Mouse (Mus musculus) stomach, embryonic 16.5 days (tissue): Measurements from ENCODE around the gene Tnrc6c. TPM values are rescaled to one million over a fixed set of nuclear protein-coding genes. Genes with fewer than 3 reads are reported as not detected.

ENCODE experiments used
- ATAC-seq: fragments of 200-750 bp; cut with Nextera tagmentation; 2 replicates; pipeline ENCODE4 v1.8.0; 2017; ENCODE audit warnings: moderate number of reproducible peaks, moderate TSS enrichment; ENCODE audit not compliant: insufficient read depth, low FRiP score
- H3K27ac ChIP-seq: fragments of 300-500 bp; sonication (generic); 2 replicates; pipeline ENCODE4 v1.5.1; 2014; ENCODE audit warnings: low read length
- H3K27me3 ChIP-seq: fragments of 300-500 bp; sonication (generic); 2 replicates; pipeline ENCODE4 v1.6.1; 2014; ENCODE audit warnings: low read length, control low read depth, mixed read lengths; ENCODE audit not compliant: control insufficient read depth, insufficient read depth
- H3K36me3 ChIP-seq: fragments of 300-500 bp; sonication (generic); 2 replicates; pipeline ENCODE4 v1.6.1; 2014; ENCODE audit warnings: low read length; ENCODE audit not compliant: control insufficient read depth, insufficient read depth
- H3K4me1 ChIP-seq: fragments of 300-500 bp; sonication (generic); 2 replicates; pipeline ENCODE4 v1.6.1; 2014; ENCODE audit warnings: low read length, control low read depth, mixed read lengths; ENCODE audit not compliant: control insufficient read depth, insufficient read depth
- H3K4me2 ChIP-seq: fragments of 300-500 bp; sonication (generic); 2 replicates; pipeline ENCODE4 v1.6.1; 2014; ENCODE audit warnings: low read depth, low read length, mixed read lengths
- H3K4me3 ChIP-seq: fragments of 300-500 bp; sonication (generic); replicated peaks from 2 replicates; pipeline ENCODE4 v1.5.1; 2014; ENCODE audit warnings: mild to moderate bottlenecking, low read length
- H3K9ac ChIP-seq: fragments of 300-500 bp; sonication (generic); 2 replicates; pipeline ENCODE4 v1.6.1; 2014; ENCODE audit warnings: low read length
- H3K9me3 ChIP-seq: fragments of 300-500 bp; sonication (generic); replicated peaks from 2 replicates; pipeline ENCODE4 v1.6.1; 2016; ENCODE audit warnings: low read length, control low read depth; ENCODE audit not compliant: control insufficient read depth
- whole genome bisulfite sequencing: fragments of 180-500 bp; shearing (Covaris S2); extraction: QIAGEN DNeasy Blood & Tissue Kit; methylation state at CpG from one replicate; pipeline ENCODE4 v1.1.7; 2014; 5-methylcytosine and 5-hydroxymethylcytosine counted together
- polyA plus RNA-seq: library from polyadenylated mRNA; unstranded; fragments of >200 nt; fragmentation: Nextera tagmentation; extraction: Ambion mirVana; gene quantifications from 2 replicates; pipeline ENCODE4 v1.2.1, GENCODE M21; 2015

Gene Tnrc6c
- polyA plus RNA-seq, 1 experiment from 2014 or later: 10.2 TPM

GRCm38 (mm10) chr11:117736037-117736689, 82.1 kb downstream of the Tnrc6c start:
- Histone ChIP-seq H3K4me2 (no peak overlapping the region), H3K27ac (no peak overlapping the region), H3K4me1 (no peaks in the 10 kb centered on the region), H3K27me3 (no peaks in the 10 kb centered on the region), H3K4me3 (no peak overlapping the region), H3K9me3 (no peaks in the 10 kb centered on the region), H3K9ac (no peak overlapping the region), H3K36me3 (peaks cover 20% of the 10 kb centered on the region; the same call in 1 of the 2 replicates)
- peak; percentile 85 for ATAC-seq
- 54% methylated on average over 5 of the region's 5 CpGs for WGBS

- Histone ChIP-seq H3K36me3 (peaks cover 24% of the 10 kb centered on the region), H3K9me3 (no peaks in the 10 kb centered on the region), H3K27me3 (no peaks in the 10 kb centered on the region), H3K4me3 (no peak overlapping the region), H3K9ac (no peak overlapping the region), H3K4me1 (no peaks in the 10 kb centered on the region), H3K4me2 (no peak overlapping the region), H3K27ac (no peak overlapping the region)
- ATAC-seq: no peak
- WGBS: 84% methylated on average over 5 of the region's 5 CpGs
Measured at GRCm38 (mm10) chr11:117738123-117738522, 84.0 kb downstream of the Tnrc6c start.

GRCm38 (mm10) chr11:117741128-117741527, 87.0 kb downstream of the Tnrc6c start:
- Histone ChIP-seq H3K4me3 (no peak overlapping the region), H3K27ac (no peak overlapping the region), H3K9ac (no peak overlapping the region), H3K4me2 (no peak overlapping the region), H3K4me1 (no peaks in the 10 kb centered on the region), H3K9me3 (no peaks in the 10 kb centered on the region), H3K27me3 (no peaks in the 10 kb centered on the region), H3K36me3 (peaks cover 28% of the 10 kb centered on the region)
- no peak for ATAC-seq
- 86% methylated on average over 6 of the region's 6 CpGs for WGBS

DNA sequence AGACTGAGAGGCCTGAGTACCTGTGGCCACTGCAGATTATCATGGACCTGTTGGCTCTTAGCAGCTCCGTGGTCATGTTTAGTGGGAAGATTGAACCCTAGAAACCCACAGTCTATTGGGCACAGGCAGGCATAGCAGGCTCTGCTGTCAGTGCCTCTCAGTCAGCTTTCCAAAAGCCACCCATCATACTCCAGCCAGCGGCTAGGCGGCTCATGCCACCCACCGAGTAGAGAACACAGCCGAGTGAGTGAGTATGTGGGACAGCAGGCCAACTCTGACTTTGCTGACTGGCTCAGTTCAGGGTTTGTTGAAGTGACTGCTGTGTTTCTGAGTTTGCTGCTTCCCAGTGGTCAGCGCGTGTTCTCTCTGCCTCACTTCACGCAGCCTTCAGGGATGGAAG, 88.2 kb downstream of the Tnrc6c start:
- H3K4me3 ChIP-seq: no peak overlapping the region
- H3K36me3 ChIP-seq: peaks cover 32% of the 10 kb centered on the region
- H3K27me3 ChIP-seq: no peaks in the 10 kb centered on the region
- no peak for ATAC-seq
- no peak overlapping the region for H3K9ac ChIP-seq
- H3K9me3 ChIP-seq: no peaks in the 10 kb centered on the region
- H3K4me1 ChIP-seq: no peaks in the 10 kb centered on the region
- WGBS: 88% methylated on average over 8 of the region's 8 CpGs
- no peak overlapping the region for H3K27ac ChIP-seq
- no peak overlapping the region for H3K4me2 ChIP-seq

GRCm38 (mm10) chr11:117742715-117743114, 88.6 kb downstream of the Tnrc6c start:
- no peak overlapping the region for H3K4me3 ChIP-seq
- no peaks in the 10 kb centered on the region for H3K4me1 ChIP-seq
- no peak overlapping the region for H3K9ac ChIP-seq
- no peak overlapping the region for H3K27ac ChIP-seq
- H3K36me3 ChIP-seq: peaks cover 35% of the 10 kb centered on the region
- H3K27me3 ChIP-seq: no peaks in the 10 kb centered on the region
- no peak overlapping the region for H3K4me2 ChIP-seq
- WGBS: 79% methylated on average over 8 of the region's 8 CpGs
- ATAC-seq: no peak
- H3K9me3 ChIP-seq: no peaks in the 10 kb centered on the region

DNA sequence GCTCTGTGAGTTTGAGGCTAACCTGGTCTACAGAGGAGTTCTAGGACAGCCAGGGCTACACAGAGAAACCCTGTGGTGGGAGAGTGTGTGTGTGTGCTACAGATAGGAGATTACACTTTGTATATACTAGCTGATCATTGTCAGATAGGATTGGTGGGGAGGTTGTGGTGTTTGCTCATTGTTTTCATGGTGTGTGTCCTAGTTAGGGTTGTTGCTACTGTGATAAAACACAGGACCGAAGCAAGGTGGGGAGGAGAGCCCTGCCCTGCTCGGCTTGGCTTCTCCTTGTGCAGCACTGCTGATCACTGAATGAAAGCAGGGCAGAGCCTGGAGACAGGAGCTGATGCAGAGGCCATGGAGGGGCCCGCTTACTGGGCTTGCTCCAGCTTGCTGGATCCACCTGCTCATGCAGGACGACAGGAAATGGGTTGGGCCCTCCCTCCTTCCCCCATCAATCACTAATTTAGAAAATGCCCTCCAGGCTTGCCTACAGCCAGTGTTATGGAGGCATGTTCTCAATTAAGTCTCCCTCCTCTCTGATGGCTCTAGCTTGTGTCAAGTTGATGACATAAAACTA, 89.5 kb downstream of the Tnrc6c start:
- Histone ChIP-seq H3K9me3 (no peaks in the 10 kb centered on the region), H3K4me3 (no peak overlapping the region), H3K4me2 (no peak overlapping the region), H3K27me3 (no peaks in the 10 kb centered on the region), H3K4me1 (no peaks in the 10 kb centered on the region), H3K27ac (no peak overlapping the region), H3K9ac (no peak overlapping the region), H3K36me3 (peaks cover 37% of the 10 kb centered on the region)
- ATAC-seq: peak; percentile 56; the same call in 1 of the 2 replicates
- 55% methylated on average over 4 of the region's 4 CpGs for WGBS

DNA sequence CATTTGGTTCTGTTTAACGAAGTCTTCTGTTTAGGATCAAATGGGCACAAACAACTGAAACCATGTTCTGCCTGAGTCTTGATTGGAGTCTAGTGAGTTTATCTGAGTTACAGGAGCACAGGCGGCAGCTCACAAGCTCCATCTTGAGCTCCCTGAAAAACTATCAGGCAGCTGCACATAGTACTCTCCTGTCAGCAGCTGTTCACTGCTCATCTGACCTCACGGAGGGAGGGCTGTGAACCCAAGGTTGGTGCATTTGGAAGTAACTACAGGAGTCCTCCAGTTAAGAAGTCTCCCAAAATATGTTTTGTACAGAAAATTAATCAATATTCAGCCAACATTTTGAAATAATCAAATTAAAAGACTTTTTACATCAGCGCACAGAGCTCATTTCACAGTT, 94.5 kb downstream of the Tnrc6c start:
- no peak for ATAC-seq
- 80% methylated on average over 4 of the region's 4 CpGs for WGBS
- peaks cover 28% of the 10 kb centered on the region for H3K36me3 ChIP-seq
- H3K9me3 ChIP-seq: no peaks in the 10 kb centered on the region
- H3K27me3 ChIP-seq: no peaks in the 10 kb centered on the region
- no peaks in the 10 kb centered on the region for H3K4me1 ChIP-seq
- H3K9ac ChIP-seq: no peak overlapping the region
- no peak overlapping the region for H3K27ac ChIP-seq
- no peak overlapping the region for H3K4me2 ChIP-seq
- no peak overlapping the region for H3K4me3 ChIP-seq

DNA sequence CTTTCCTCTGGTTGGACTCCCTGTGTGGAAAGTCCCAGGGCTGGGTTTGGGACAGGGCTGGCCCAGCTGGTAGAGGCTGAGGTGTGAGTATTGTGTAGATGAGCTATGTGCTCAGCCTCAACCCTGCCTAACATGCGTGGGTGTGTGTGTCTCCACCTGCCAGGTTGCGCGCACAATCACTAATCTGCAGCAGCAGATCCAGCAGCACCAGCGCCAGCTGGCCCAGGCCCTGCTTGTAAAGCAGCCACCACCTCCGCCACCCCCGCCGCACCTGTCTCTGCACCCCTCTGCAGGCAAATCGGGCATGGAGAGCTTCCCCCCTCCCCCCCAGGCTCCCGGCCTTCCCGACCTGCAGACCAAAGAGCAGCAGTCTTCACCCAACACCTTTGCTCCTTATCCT, 95.3 kb downstream of the Tnrc6c start:
- 94% methylated on average over 10 of the region's 10 CpGs for WGBS
- H3K36me3 ChIP-seq: peaks cover 25% of the 10 kb centered on the region

GRCm38 (mm10) chr11:117751544-117751943, 97.5 kb downstream of the Tnrc6c start:
- WGBS: 80% methylated on average over 6 of the region's 6 CpGs
- H3K9me3 ChIP-seq: no peaks in the 10 kb centered on the region
- peaks cover 39% of the 10 kb centered on the region for H3K36me3 ChIP-seq

More for the DNA sequence above, 95.3 kb downstream of the Tnrc6c start:
- H3K4me3 ChIP-seq: no peak overlapping the region
- no peaks in the 10 kb centered on the region for H3K4me1 ChIP-seq
- H3K9me3 ChIP-seq: no peaks in the 10 kb centered on the region
- no peaks in the 10 kb centered on the region for H3K27me3 ChIP-seq
- H3K9ac ChIP-seq: no peak overlapping the region
- no peak overlapping the region for H3K27ac ChIP-seq
- ATAC-seq: no peak
- no peak overlapping the region for H3K4me2 ChIP-seq

More at GRCm38 (mm10) chr11:117751544-117751943, 97.5 kb downstream of the Tnrc6c start:
- Histone ChIP-seq H3K4me2 (no peak overlapping the region), H3K27me3 (no peaks in the 10 kb centered on the region), H3K27ac (no peak overlapping the region), H3K9ac (no peak overlapping the region), H3K4me3 (no peak overlapping the region), H3K4me1 (no peaks in the 10 kb centered on the region)
- ATAC-seq: no peak
